Mouse (Mus musculus): ENCODE data around the gene 1700123L14Rik.
"Not testable (repeated sequence)": the region's sequence is repeated elsewhere in the genome, so short reads cannot be mapped to it uniquely, and the experiment has no call there.

Gene 1700123L14Rik

GRCm38 (mm10) chr6:96165818-96166379 is at the start of gene 1700123L14Rik:
Gene 1700123L14Rik, minus strand, starts transcription at chr6:96166243.
- DNase-seq = peak in 1 of 2 experiments; percentile 32

- DNase-seq = no peak
Observed at GRCm38 (mm10) chr6:96205395-96205794, 39.4 kb upstream of the 1700123L14Rik start.

GRCm38 (mm10) chr6:96198991-96199390 is 32.9 kb upstream of the 1700123L14Rik start:
- not testable (repeated sequence) for DNase-seq

GRCm38 (mm10) chr6:96186517-96186916 is 20.5 kb upstream of the 1700123L14Rik start:
- no peak for DNase-seq

GRCm38 (mm10) chr6:96183392-96183791 is 17.3 kb upstream of the 1700123L14Rik start:
- peak in 1 of 2 experiments; percentile 32 for DNase-seq

- DNase-seq = no peak
Observed at GRCm38 (mm10) chr6:96178530-96178929, 12.5 kb upstream of the 1700123L14Rik start.

GRCm38 (mm10) chr6:96173681-96174080 is 7.6 kb upstream of the 1700123L14Rik start:
- no peak for DNase-seq

GRCm38 (mm10) chr6:96167031-96167430 is 988 bp upstream of the 1700123L14Rik start:
- no peak for DNase-seq

GRCm38 (mm10) chr6:96165403-96165802 is 640 bp downstream of the 1700123L14Rik start:
- no peak for DNase-seq

- DNase-seq = peak in 1 of 2 experiments; percentile 22
Observed at GRCm38 (mm10) chr6:96143326-96143725, 22.7 kb downstream of the 1700123L14Rik start.

GRCm38 (mm10) chr6:96116534-96117272 is 49.3 kb downstream of the 1700123L14Rik start:
- DNase-seq = peak; percentile 19 to 54

- DNase-seq = no peak
Observed at GRCm38 (mm10) chr6:96116148-96116533, 49.9 kb downstream of the 1700123L14Rik start.
